Mouse (Mus musculus) liver, embryonic 14.5 days (tissue): ENCODE measurements at regions not wholly inside any gene's neighbourhood (a gene's known extent, or its start where the extent isn't known, plus 50 kb on each side); places are given as distances from the start of the nearest gene placed in this dataset.

ENCODE experiments used
- ATAC-seq: fragments of 200-750 bp; cut with Nextera tagmentation; 2 replicates; pipeline ENCODE4 v1.8.0; 2017; ENCODE audit warnings: moderate number of reproducible peaks, mild to moderate bottlenecking, moderate library complexity; ENCODE audit not compliant: insufficient read depth
- DNase-seq, 3 experiments: peaks; one replicate each; pipeline ENCODE4 v3.0.0-alpha.2; 2012 to 2013; ENCODE audit warnings: low read depth in 3 of 3, low spot score in 3 of 3
- H3K27ac ChIP-seq: fragments of 300-500 bp; sonication (generic); 2 replicates; pipeline ENCODE4 v1.5.1; 2014; ENCODE audit warnings: moderate library complexity, mild to moderate bottlenecking, control low read depth, inconsistent platforms
- H3K27me3 ChIP-seq: fragments of 300-500 bp; sonication (generic); 2 replicates; pipeline ENCODE4 v1.6.1; 2014; ENCODE audit warnings: mild to moderate bottlenecking, low read length, moderate library complexity; ENCODE audit not compliant: control insufficient read depth, insufficient read depth
- H3K36me3 ChIP-seq: fragments of 300-500 bp; sonication (generic); replicated peaks from 2 replicates; pipeline ENCODE4 v1.6.1; 2014; ENCODE audit warnings: low read depth; ENCODE audit not compliant: control insufficient read depth, insufficient read depth
- H3K4me1 ChIP-seq, 2 experiments: fragments of 200-500 bp in 1 of 2; fragments of 300-500 bp in 1 of 2; sonication (generic) in 1 of 2; replicated peaks; 2 replicates each; pipeline ENCODE4 v1.6.1; 2012 to 2014; ENCODE audit warnings: antibody characterized with exemption in 1 of 2, inconsistent platforms in 1 of 2, low read length in 1 of 2; ENCODE audit not compliant: control insufficient read depth in 2 of 2, insufficient read depth in 2 of 2
- H3K4me2 ChIP-seq: fragments of 300-500 bp; sonication (generic); 2 replicates; pipeline ENCODE4 v1.6.1; 2014; ENCODE audit warnings: low read depth, mild to moderate bottlenecking, control low read depth, moderate library complexity
- H3K4me3 ChIP-seq, 2 experiments: fragments of 200-500 bp in 1 of 2; fragments of 300-500 bp in 1 of 2; sonication (generic) in 1 of 2; 2 replicates each; pipeline ENCODE4 v1.5.1; 2012 to 2014; ENCODE audit warnings: low read depth in 2 of 2, low read length in 2 of 2, mild to moderate bottlenecking in 2 of 2, control low read depth in 1 of 2, inconsistent platforms in 1 of 2, moderate library complexity in 1 of 2; ENCODE audit not compliant: insufficient read depth in 1 of 2
- H3K9ac ChIP-seq: fragments of 300-500 bp; sonication (generic); replicated peaks from 2 replicates; pipeline ENCODE4 v1.6.1; 2014; ENCODE audit warnings: mild to moderate bottlenecking, control low read depth, moderate library complexity
- H3K9me3 ChIP-seq: fragments of 300-500 bp; sonication (generic); 2 replicates; pipeline ENCODE4 v1.6.1; 2016; ENCODE audit warnings: low read length, mixed read lengths; ENCODE audit not compliant: control insufficient read depth
- CTCF ChIP-seq: IDR thresholded peaks from 2 replicates; pipeline ENCODE4 v1.5.1; 2016; ENCODE audit warnings: antibody characterized with exemption, low read depth, control low read depth
- EP300 ChIP-seq: IDR thresholded peaks from 2 replicates; pipeline ENCODE4 v1.6.1; 2016; ENCODE audit warnings: antibody characterized with exemption, low read depth
- WGBS: fragments of 180-500 bp; shearing (Covaris S2); extraction: QIAGEN DNeasy Blood & Tissue Kit; methylation state at CpG from one replicate; pipeline ENCODE4 v1.1.7; 2014; ENCODE audit not compliant: insufficient replicate concordance; 5-methylcytosine and 5-hydroxymethylcytosine counted together

DNA sequence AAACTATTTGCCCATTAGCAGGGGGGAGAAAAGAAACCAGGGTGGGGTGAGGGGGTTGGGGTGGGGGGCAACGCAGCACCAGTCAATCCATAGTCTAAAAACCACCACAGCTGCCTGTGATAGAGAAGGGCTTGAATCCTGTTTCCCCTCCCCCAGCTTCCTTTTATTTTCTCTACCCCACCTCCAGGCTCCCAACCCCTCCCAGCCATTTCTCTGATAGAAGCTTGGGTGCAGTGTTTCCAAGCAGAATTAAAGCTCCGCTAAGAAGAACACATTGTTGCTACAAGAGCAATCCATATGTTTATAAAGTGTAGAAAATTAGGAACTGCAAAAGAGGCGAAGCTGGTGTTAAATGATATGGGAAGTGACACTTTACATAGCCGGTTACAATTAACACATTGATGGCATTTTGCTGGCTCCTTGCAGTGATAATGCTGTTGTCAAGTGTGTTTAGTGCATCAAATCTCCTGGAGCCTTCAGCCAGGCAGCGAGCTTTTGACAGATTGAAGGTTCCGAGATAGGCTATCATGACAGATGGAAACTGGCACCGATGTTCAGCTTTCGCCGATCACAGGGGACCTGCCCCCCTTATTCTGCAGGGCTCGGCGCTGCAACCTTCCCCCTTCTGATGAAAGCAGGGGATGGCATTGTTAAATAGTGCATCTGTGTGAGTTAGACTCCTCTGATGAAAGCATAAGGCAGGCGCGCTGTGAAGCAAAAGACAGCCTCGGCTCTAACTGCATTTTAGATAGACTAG, 217.8 kb upstream of the Atp5g3 start:
- WGBS: 2% methylated on average over 14 of the region's 14 CpGs
- no peaks in the 10 kb centered on the region; a peak in 1 of 4 replicates for H3K4me1 ChIP-seq
- DNase-seq: no peak
- H3K4me2 ChIP-seq: no peak overlapping the region
- no peak overlapping the region for H3K9ac ChIP-seq
- no peaks in the 10 kb centered on the region for H3K36me3 ChIP-seq
- no peak for TF ChIP-seq CTCF
- TF ChIP-seq EP300: no peak
- ATAC-seq: no peak
- H3K27ac ChIP-seq: no peak overlapping the region
- H3K27me3 ChIP-seq: peaks cover 8% of the 10 kb centered on the region
- no peak overlapping the region for H3K4me3 ChIP-seq
- H3K9me3 ChIP-seq: no peaks in the 10 kb centered on the region

DNA sequence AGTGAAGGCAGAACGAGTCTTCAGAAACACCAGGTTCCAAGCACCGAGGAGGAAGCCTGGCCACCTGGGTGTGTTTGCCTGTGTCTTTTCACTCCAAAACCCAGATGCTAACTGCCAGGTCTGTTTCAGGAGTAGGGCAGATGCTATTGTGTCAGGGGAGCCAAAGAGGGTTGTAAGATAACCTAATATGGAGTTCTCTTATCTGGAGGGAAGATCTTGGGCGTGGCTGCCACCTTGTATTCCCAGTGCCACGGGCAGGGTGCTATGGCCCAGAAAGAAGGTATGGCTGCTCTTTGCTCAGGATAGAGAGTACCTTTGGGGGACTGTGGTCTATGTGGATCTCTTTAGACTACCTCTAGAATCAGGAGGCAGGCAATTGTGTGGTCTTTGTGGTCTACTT, 216.0 kb upstream of the Atp5g3 start:
- WGBS: 37% methylated on average over 4 of the region's 4 CpGs
- no peaks in the 10 kb centered on the region for H3K36me3 ChIP-seq
- H3K9ac ChIP-seq: no peak overlapping the region
- TF ChIP-seq CTCF (no peak), EP300 (no peak)
- DNase-seq (no peak), ATAC-seq (no peak)
- no peak overlapping the region for H3K4me2 ChIP-seq
- no peak overlapping the region for H3K4me3 ChIP-seq
- H3K27me3 ChIP-seq: peaks cover 8% of the 10 kb centered on the region
- H3K27ac ChIP-seq: no peak overlapping the region
- H3K4me1 ChIP-seq: no peaks in the 10 kb centered on the region; a peak in 1 of 4 replicates
- no peaks in the 10 kb centered on the region for H3K9me3 ChIP-seq

DNA sequence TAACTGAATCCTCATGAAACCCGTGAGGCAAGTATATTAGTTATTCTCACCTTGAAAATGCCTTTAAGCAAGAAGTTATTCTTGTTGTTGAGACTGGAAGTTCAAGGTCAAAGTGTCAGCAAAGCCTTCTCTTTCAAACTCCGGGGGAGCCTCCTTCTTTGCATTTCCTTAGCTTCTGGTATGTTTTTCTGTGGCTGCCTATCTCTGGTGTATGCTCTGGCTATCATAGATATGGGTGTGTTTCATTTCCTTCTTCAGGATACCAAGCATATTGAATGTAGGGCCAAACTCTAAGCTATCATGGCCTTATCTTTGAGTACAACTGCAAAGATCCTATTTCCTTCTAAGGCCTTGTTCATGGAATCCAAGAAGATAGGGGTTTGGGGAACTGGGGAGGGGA, 213.1 kb upstream of the Atp5g3 start:
- no peak for DNase-seq
- H3K9me3 ChIP-seq: no peaks in the 10 kb centered on the region
- ATAC-seq: no peak
- H3K9ac ChIP-seq: no peak overlapping the region
- no peak overlapping the region for H3K4me3 ChIP-seq
- no peaks in the 10 kb centered on the region for H3K36me3 ChIP-seq
- no peak overlapping the region for H3K27ac ChIP-seq
- no peaks in the 10 kb centered on the region; the same call in 1 of the 2 replicates for H3K27me3 ChIP-seq
- H3K4me1 ChIP-seq: no peaks in the 10 kb centered on the region; a peak in 1 of 4 replicates
- no peak overlapping the region for H3K4me2 ChIP-seq
- TF ChIP-seq CTCF (no peak), EP300 (no peak)
- WGBS: 27% methylated on average over 2 of the region's 2 CpGs

DNA sequence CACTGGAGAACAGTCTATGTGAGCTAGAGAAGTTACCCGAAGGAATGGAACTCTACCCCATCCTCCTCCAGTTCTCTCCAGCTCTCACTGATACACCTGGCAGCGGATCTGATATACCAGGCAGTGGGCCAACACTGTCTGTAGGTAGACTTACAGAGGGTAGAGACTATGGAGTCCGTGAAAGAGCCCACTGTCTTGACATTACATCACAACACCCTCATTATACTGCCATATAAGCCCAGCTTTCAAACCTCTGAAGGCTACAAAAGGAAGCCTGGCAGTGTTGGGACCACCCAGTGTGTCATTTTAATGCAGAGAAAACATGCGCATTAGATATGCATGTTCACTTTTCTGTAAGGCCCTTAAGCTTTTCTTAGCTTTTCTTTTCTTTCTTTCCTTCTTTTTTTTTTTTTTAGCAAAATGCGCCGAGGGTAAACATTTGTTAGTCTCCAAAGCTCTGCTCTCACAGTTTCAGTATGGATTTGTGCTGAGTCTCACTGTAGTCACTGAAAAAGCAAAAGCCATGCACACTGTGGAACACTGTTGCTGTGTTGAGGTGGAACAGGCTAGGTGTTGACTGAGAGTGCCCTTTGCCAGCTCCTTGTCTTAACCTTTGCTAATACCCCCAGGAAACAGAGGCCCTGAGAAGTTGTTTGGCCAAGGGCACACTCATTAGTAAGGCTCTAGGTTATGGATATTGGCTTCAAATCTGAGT, 212.4 kb upstream of the Atp5g3 start:
- no peak for DNase-seq
- no peak for TF ChIP-seq EP300
- 48% methylated on average over 6 of the region's 6 CpGs for WGBS

DNA sequence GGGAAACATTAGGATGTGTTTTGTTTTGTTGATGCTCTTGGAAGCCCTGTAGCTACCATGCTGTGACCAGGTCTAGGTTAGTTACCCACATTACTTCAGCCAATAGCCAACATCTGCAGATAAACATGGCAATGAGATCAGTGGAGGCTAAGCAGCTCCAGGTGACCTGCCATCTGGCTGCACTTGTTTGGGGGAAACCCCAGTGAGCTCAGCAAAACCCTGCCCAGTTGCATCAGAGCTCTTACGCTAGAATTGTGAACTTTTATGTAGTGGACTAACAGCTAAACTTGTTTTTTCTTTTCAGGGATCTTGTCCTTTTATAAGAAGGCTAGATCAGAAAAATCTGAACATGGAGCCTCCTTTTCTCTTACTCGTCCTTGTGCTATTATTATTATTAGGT, 211.8 kb upstream of the Atp5g3 start:
- Histone ChIP-seq H3K36me3 (no peaks in the 10 kb centered on the region), H3K27me3 (no peaks in the 10 kb centered on the region), H3K4me1 (no peaks in the 10 kb centered on the region), H3K4me2 (no peak overlapping the region), H3K9me3 (no peaks in the 10 kb centered on the region), H3K27ac (no peak overlapping the region), H3K9ac (no peak overlapping the region), H3K4me3 (no peak overlapping the region)
- 66% methylated on average over 2 of the region's 2 CpGs for WGBS
- no peak for TF ChIP-seq EP300
- no peak for TF ChIP-seq CTCF
- ATAC-seq: no peak
- no peak for DNase-seq

More for the DNA sequence above, 212.4 kb upstream of the Atp5g3 start:
- Histone ChIP-seq H3K4me1 (no peaks in the 10 kb centered on the region), H3K36me3 (no peaks in the 10 kb centered on the region), H3K4me3 (no peak overlapping the region), H3K9me3 (no peaks in the 10 kb centered on the region), H3K27ac (no peak overlapping the region), H3K4me2 (no peak overlapping the region), H3K9ac (no peak overlapping the region), H3K27me3 (no peaks in the 10 kb centered on the region)
- ATAC-seq: no peak
